Mouse (Mus musculus) gastrocnemius, postnatal 10 days (tissue): Measurements from ENCODE around the gene C87414. TPM values are rescaled to one million over a fixed set of nuclear protein-coding genes. Genes with fewer than 3 reads are reported as not detected.
"Not testable (repeated sequence)": the region's sequence is repeated elsewhere in the genome, so short reads cannot be mapped to it uniquely, and the experiment has no call there.

Experiments
- DNase-seq: peaks from one replicate; pipeline ENCODE4 v3.0.0; 2021; ENCODE audit warnings: mixed read lengths
- long read RNA-seq, 2 experiments: library from polyadenylated mRNA; stranded (forward); transcript quantifications; one replicate each; pipeline ENCODE4 v2.0.0; 2021
- total RNA-seq, 2 experiments: library from RNA; stranded (reverse); gene quantifications; 2 replicates each; pipeline ENCODE4 v1.2.3; 2021

Gene C87414
- not detected for total RNA-seq
- long read RNA-seq, experiment 1, result 0 reads
- long read RNA-seq, experiment 2, result 0 reads

DNA sequence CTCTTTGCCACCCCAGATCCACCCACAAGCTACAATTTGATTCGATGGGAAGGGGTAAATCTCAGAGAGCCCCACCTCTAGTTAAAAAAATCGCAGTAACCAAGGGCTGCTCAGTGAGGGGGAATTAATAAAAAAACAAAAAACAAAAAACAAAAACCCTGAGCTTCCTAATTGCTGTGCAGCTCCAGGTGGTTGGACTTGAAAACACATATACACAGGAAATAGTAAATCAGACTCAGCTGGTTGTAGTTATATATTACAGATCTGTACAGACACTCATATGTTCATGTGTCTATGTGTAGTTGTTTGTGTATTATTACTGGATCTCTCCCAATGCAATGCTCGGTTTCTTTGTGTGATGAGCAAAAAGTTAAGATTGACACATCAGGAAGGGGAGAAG lies at the start of gene C87414:
TSS of gene C87414 (minus strand) at position 101 of the 400 bp plus-strand sequence.
- DNase-seq, result not testable (repeated sequence)

DNA sequence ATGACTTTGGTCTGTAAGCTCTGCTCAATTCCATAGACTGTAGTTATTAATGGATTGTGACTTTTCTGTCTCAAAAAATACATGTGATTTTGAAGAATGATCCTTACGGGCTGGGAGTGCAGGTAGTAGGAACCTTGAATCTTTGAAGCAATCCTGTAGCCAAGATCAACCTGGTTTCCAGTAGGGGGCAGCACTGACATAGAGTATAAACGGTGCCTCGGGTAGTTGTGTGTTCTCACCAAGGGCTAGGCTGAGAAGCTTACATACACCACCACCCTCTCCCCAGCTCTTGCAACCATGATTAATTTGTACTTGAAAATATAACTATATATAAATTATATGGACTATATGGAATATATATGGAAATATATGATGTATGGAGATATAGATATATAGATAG lies 13.3 kb upstream of the C87414 start:
- not testable (repeated sequence) for DNase-seq

Other genes starting within 250 kb of the C87414 start
- not detected for gene Gm16427, start 131.4 kb downstream of the C87414 start, total RNA-seq
- not detected for gene Gm7792, start 172.2 kb upstream of the C87414 start, total RNA-seq